Mouse (Mus musculus): ENCODE measurements around the gene Nrxn2. TPM values are rescaled to one million over a fixed set of nuclear protein-coding genes. Genes with fewer than 3 reads are reported as not detected.

Nrxn2 gene
- total RNA-seq, 1 experiment from 2014 or later: not detected

- ATAC-seq (replicated peaks; ENCODE audit: low read depth, poor library complexity, severe bottlenecking): no peak
Measured at GRCm38 (mm10) chr19:6507393-6507792, 88.9 kb downstream of the Nrxn2 start.

- no peak for ATAC-seq (replicated peaks; ENCODE audit: low read depth, poor library complexity, severe bottlenecking)
Measured at GRCm38 (mm10) chr19:6509881-6510280, 91.3 kb downstream of the Nrxn2 start.

GRCm38 (mm10) chr19:6510546-6510945, 92.0 kb downstream of the Nrxn2 start:
- no peak for ATAC-seq (replicated peaks; ENCODE audit: low read depth, poor library complexity, severe bottlenecking)

DNA sequence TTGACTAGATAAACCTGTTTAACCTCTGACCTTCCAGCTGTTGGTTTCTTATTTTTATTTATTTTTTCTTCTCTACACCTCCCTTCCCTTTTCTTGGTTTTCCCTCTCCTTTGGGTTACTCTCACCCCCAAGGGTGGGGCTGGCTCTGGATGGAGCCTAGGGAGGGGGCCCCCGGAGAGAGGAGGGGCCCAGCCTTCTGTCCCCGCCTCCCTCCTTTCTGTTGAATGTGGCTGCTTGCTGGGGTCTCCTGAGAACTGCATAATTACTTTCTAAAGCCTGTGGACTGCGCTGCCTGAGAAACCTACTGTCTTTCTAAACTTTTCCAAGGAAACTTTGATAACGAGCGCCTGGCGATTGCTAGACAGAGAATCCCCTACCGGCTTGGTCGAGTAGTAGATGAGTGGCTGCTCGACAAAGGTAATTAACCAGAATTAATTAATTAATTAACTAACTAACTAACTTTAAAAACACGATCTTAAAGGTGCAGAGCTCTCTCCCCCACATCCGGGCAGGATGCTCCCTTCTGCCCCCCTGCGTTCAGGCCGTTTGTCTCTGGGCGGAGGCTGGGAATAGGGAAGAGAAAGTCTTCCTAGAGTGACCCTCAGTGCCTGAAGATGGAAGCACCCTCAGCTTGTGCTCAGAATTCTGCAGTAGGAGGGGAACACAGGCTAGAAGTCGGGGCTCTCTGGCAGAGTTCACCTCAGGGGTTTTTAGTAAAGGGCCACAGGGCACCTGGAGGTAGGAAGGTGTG, 95.0 kb downstream of the Nrxn2 start:
- ATAC-seq (replicated peaks; ENCODE audit: low read depth, poor library complexity, severe bottlenecking): peak; percentile 39; the same call in 1 of the 2 replicates

DNA sequence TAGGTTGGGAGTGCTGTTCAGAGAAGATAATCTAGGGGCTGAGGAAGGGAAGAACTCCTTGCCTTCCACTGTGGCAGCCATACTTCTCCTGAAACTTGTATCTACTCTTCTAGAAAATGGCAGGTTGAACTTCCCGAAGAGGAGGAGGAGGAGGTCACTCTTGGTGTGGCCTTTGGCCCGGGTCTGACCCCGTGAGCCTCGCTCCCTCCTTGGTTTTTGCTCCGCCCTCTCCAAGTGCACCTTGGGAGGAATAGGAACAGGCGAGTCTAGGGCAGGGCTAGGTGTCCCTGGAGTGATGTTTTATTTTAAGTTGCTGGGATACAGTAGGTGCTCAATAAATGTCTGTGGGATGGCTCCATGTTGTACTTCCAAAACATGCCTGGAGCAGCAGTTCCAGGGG, 96.4 kb downstream of the Nrxn2 start:
- no peak for ATAC-seq (replicated peaks; ENCODE audit: low read depth, poor library complexity, severe bottlenecking)

- ATAC-seq (replicated peaks; ENCODE audit: low read depth, poor library complexity, severe bottlenecking): no peak
Measured at GRCm38 (mm10) chr19:6515448-6515847, 96.9 kb downstream of the Nrxn2 start.

- no peak for ATAC-seq (replicated peaks; ENCODE audit: low read depth, poor library complexity, severe bottlenecking)
Measured at GRCm38 (mm10) chr19:6516153-6516552, 97.6 kb downstream of the Nrxn2 start.

DNA sequence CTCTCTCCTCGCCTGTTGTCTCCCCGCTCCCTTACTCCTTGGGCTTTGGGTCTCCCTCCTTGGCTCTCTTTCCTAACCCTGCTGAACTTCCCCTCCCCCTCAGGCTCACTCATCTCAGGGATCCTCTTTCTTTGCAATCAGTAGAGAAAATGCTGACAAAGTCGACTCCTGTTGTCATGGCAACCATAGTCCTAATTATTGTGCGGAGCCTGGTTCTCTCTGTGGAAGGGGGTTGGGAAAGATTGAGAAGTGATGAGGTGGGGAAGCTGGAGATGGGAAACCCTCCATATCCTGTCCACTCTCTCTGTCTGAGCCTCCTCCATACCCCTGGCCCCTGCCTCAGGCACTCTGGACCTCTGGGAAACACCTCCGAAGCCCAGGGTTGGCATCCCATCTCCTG, 100.1 kb downstream of the Nrxn2 start:
- ATAC-seq (replicated peaks; ENCODE audit: low read depth, poor library complexity, severe bottlenecking): no peak

GRCm38 (mm10) chr19:6519483-6519882, 101.0 kb downstream of the Nrxn2 start:
- ATAC-seq (replicated peaks; ENCODE audit: low read depth, poor library complexity, severe bottlenecking): no peak

DNA sequence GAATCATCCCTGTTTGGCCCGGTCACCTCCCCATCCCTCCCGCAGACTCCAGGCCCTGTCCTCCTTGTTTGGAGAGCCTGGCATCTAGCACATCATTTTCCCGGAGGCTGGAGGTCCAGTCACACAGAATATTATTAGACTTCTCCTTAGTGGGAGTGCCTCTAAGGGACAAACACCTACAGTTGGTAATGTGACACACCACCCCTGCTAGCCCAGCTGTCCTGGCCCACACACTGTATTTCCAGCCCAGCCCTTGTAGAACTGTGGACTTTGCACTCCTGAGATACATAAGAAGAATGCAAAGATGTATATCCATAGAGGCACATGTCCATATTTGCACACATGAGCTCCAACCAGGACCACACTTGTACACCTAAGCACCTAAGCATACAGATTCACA, 103.1 kb downstream of the Nrxn2 start:
- no peak for ATAC-seq (replicated peaks; ENCODE audit: low read depth, poor library complexity, severe bottlenecking)

- ATAC-seq (replicated peaks; ENCODE audit: low read depth, poor library complexity, severe bottlenecking): no peak
Measured at GRCm38 (mm10) chr19:6522289-6522688, 103.8 kb downstream of the Nrxn2 start.

- ATAC-seq (replicated peaks; ENCODE audit: low read depth, poor library complexity, severe bottlenecking): no peak
Measured at GRCm38 (mm10) chr19:6525023-6525422, 106.5 kb downstream of the Nrxn2 start.

GRCm38 (mm10) chr19:6526010-6526409, 107.5 kb downstream of the Nrxn2 start:
- ATAC-seq (replicated peaks; ENCODE audit: low read depth, poor library complexity, severe bottlenecking): no peak

GRCm38 (mm10) chr19:6527439-6527838, 108.9 kb downstream of the Nrxn2 start:
- no peak for ATAC-seq (replicated peaks; ENCODE audit: low read depth, poor library complexity, severe bottlenecking)

GRCm38 (mm10) chr19:6527839-6528531, 109.5 kb downstream of the Nrxn2 start:
- ATAC-seq (replicated peaks; ENCODE audit: low read depth, poor library complexity, severe bottlenecking): no peak

- peak; percentile 48 for ATAC-seq (replicated peaks; ENCODE audit: low read depth, poor library complexity, severe bottlenecking)
Measured at GRCm38 (mm10) chr19:6529265-6529985, 110.9 kb downstream of the Nrxn2 start.

- no peak for ATAC-seq (replicated peaks; ENCODE audit: low read depth, poor library complexity, severe bottlenecking)
Measured at GRCm38 (mm10) chr19:6530359-6530758, 111.8 kb downstream of the Nrxn2 start.

DNA sequence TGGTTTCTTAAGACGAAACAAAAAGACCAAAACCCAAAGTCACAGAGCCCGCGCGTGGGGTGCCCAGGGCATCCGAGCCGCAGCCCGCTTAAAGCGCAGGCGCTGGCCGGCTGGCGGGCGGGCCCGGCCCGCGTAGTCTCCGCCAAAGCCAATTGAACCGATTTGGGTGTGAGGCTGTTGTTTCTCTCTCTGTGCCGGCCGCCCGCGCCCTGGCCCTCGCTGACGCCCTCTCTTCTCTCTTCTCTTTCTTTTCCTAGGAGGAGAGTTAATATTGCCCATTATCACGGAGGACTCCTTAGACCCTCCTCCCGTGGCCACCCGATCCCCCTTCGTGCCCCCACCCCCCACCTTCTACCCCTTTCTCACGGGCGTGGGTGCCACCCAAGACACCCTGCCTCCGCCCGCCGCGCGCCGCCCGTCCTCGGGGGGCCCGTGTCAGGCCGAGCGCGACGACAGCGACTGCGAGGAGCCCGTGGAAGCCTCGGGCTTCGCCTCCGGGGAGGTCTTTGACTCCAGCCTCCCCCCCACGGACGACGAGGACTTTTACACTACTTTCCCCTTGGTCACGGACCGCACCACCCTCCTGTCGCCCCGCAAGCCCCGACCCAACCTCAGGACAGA, 112.6 kb downstream of the Nrxn2 start:
- ATAC-seq (replicated peaks; ENCODE audit: low read depth, poor library complexity, severe bottlenecking): no peak

DNA sequence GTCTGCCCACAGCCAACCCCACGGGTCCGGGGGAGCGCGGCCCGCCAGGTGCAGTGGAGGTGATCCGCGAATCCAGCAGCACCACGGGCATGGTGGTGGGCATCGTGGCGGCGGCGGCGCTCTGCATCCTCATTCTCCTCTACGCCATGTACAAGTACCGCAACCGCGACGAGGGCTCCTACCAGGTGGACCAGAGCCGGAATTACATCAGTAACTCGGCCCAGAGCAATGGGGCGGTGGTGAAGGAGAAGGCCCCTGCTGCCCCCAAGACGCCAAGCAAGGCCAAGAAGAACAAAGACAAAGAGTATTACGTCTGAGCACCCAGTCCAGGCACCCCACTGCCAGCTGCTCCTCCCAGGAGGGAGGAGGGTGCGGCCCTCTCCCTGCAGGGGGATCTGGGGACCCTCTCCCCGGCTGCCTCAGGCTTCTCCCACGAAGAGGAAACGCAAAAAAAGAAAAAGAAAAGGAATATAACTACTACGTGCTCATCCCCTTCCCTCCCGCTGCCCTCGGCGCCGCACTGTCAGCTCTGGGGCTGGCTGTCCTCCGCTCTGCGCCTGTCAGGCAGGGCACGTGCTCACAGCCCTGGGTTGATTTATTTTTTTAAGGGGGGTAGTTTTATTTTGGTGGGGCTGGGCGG, 113.4 kb downstream of the Nrxn2 start:
- peak; percentile 50 for ATAC-seq (replicated peaks; ENCODE audit: low read depth, poor library complexity, severe bottlenecking)

GRCm38 (mm10) chr19:6532656-6533055, 114.1 kb downstream of the Nrxn2 start:
- no peak for ATAC-seq (replicated peaks; ENCODE audit: low read depth, poor library complexity, severe bottlenecking)
